Mouse (Mus musculus) CH12.LX (cell line): ENCODE measurements around the gene Ttyh2. TPM values are rescaled to one million over a fixed set of nuclear protein-coding genes. Genes with fewer than 3 reads are reported as not detected.
A peak's percentile ranks its signal among the peaks of the same experiment; 100 is the strongest.

Experiments
- DNase-seq: peaks from one replicate; pipeline ENCODE4 v3.0.0-alpha.2; 2013; ENCODE audit errors: extremely low read depth
- H3K27ac ChIP-seq: 2 replicates; pipeline ENCODE4 v1.5.1; 2012; ENCODE audit warnings: low read depth, mild to moderate bottlenecking, control low read depth, moderate library complexity; ENCODE audit not compliant: insufficient read depth
- H3K27me3 ChIP-seq: replicated peaks from 2 replicates; pipeline ENCODE3; 2012; ENCODE audit warnings: inconsistent platforms
- H3K36me3 ChIP-seq, 2 experiments: replicated peaks in 1 of 2; 2 replicates each; pipeline versions ENCODE3 to v1.6.1; 2012; ENCODE audit warnings: inconsistent platforms in 1 of 2, low read length in 1 of 2, mild to moderate bottlenecking in 1 of 2, mixed read lengths in 1 of 2, moderate library complexity in 1 of 2; ENCODE audit not compliant: control insufficient read depth in 1 of 2, insufficient read depth in 1 of 2
- H3K4me1 ChIP-seq, 2 experiments: 2 replicates each; pipeline ENCODE4 v1.6.1; 2012; ENCODE audit warnings: inconsistent platforms in 1 of 2, moderate library complexity in 1 of 2; ENCODE audit not compliant: insufficient read depth in 2 of 2, control insufficient read depth in 1 of 2
- H3K4me2 ChIP-seq: 2 replicates; pipeline ENCODE4 v1.6.1; 2012; ENCODE audit warnings: low read depth, mild to moderate bottlenecking, control low read depth; ENCODE audit not compliant: poor library complexity, insufficient read depth, severe bottlenecking
- H3K4me3 ChIP-seq, 3 experiments: fragments of 150-350 bp in 1 of 3; sonication (generic) in 1 of 3; replicated peaks in 1 of 3; 2 replicates each; pipeline versions ENCODE3 to v1.5.1; 2011 to 2012; ENCODE audit warnings: low read depth in 2 of 3, low read length in 2 of 3, mild to moderate bottlenecking in 2 of 3, moderate library complexity in 2 of 3, control low read depth in 1 of 3, improper control_type of control experiment in 1 of 3, inconsistent platforms in 1 of 3, mixed read lengths in 1 of 3; ENCODE audit not compliant: poor library complexity in 1 of 3
- H3K79me2 ChIP-seq: replicated peaks from 2 replicates; pipeline ENCODE4 v1.6.1; 2012; ENCODE audit warnings: mild to moderate bottlenecking, moderate library complexity; ENCODE audit not compliant: control insufficient read depth, poor library complexity, insufficient read depth, severe bottlenecking; ENCODE audit errors: extremely low read depth
- H3K9ac ChIP-seq: 2 replicates; pipeline ENCODE4 v1.6.1; 2012; ENCODE audit warnings: low read depth, mild to moderate bottlenecking, control low read depth, moderate library complexity; ENCODE audit not compliant: insufficient read depth
- H3K9me3 ChIP-seq: replicated peaks from 2 replicates; pipeline ENCODE3; 2012; ENCODE audit warnings: low read length, inconsistent platforms, mixed read lengths
- BHLHE40 ChIP-seq: IDR thresholded peaks from 2 replicates; pipeline ENCODE4 v1.6.1; 2011; ENCODE audit warnings: mild to moderate bottlenecking, low read depth, low read length, improper control_type of control experiment
- CHD2 ChIP-seq: IDR thresholded peaks from 2 replicates; pipeline ENCODE4 v1.6.1; 2011; ENCODE audit warnings: low read length, improper control_type of control experiment
- CTCF ChIP-seq, 2 experiments: IDR thresholded peaks in 1 of 2; conservative IDR thresholded peaks in 1 of 2; 2 replicates each; pipeline ENCODE4 v1.5.1; 2011 to 2012; ENCODE audit warnings: low read depth in 2 of 2, low read length in 2 of 2, improper control_type of control experiment in 1 of 2, inconsistent platforms in 1 of 2, mild to moderate bottlenecking in 1 of 2, moderate library complexity in 1 of 2
- E2F4 ChIP-seq: IDR thresholded peaks from 2 replicates; pipeline ENCODE4 v1.6.1; 2011; ENCODE audit warnings: low read depth, low read length, improper control_type of control experiment; ENCODE audit not compliant: insufficient replicate concordance
- ELF1 ChIP-seq: IDR thresholded peaks from 2 replicates; pipeline ENCODE4 v1.6.1; 2014; ENCODE audit warnings: low read depth, mild to moderate bottlenecking, inconsistent platforms, low read length, improper control_type of control experiment
- EP300 ChIP-seq: IDR thresholded peaks from 2 replicates; pipeline ENCODE4 v1.6.1; 2011; ENCODE audit warnings: low read length, improper control_type of control experiment
- ETS1 ChIP-seq: conservative IDR thresholded peaks from 2 replicates; pipeline ENCODE4 v1.6.1; 2012; ENCODE audit warnings: low read depth, mild to moderate bottlenecking, inconsistent platforms, low read length, improper control_type of control experiment, moderate library complexity
- GABPA ChIP-seq: IDR thresholded peaks from 2 replicates; pipeline ENCODE4 v1.6.1; 2012; ENCODE audit warnings: low read depth, low read length, improper control_type of control experiment, inconsistent platforms; ENCODE audit not compliant: insufficient replicate concordance
- IRF4 ChIP-seq: IDR thresholded peaks from 2 replicates; pipeline ENCODE4 v1.6.1; 2014; ENCODE audit warnings: low read depth, mild to moderate bottlenecking, inconsistent platforms, low read length, improper control_type of control experiment
- JUN ChIP-seq: IDR thresholded peaks from 2 replicates; pipeline ENCODE4 v1.6.1; 2011; ENCODE audit warnings: low read depth, mild to moderate bottlenecking, low read length, improper control_type of control experiment, moderate library complexity; ENCODE audit not compliant: insufficient read depth
- JUND ChIP-seq: conservative IDR thresholded peaks from 2 replicates; pipeline ENCODE4 v1.6.1; 2011; ENCODE audit warnings: low read depth, low read length, improper control_type of control experiment
- KAT2A ChIP-seq: IDR thresholded peaks from 2 replicates; pipeline ENCODE4 v1.6.1; 2012; ENCODE audit warnings: low read length, improper control_type of control experiment, inconsistent platforms; ENCODE audit not compliant: insufficient replicate concordance
- MAFK ChIP-seq: IDR thresholded peaks from 2 replicates; pipeline ENCODE4 v1.6.1; 2011; ENCODE audit warnings: low read length, improper control_type of control experiment; ENCODE audit not compliant: insufficient replicate concordance
- MAX ChIP-seq: IDR thresholded peaks from 2 replicates; pipeline ENCODE4 v1.6.1; 2011; ENCODE audit warnings: low read length, improper control_type of control experiment
- MAZ ChIP-seq: IDR thresholded peaks from 2 replicates; pipeline ENCODE4 v1.6.1; 2012; ENCODE audit warnings: low read depth, mild to moderate bottlenecking, inconsistent platforms, low read length, improper control_type of control experiment, moderate library complexity
- MEF2A ChIP-seq: IDR thresholded peaks from 2 replicates; pipeline ENCODE4 v1.6.1; 2014; ENCODE audit warnings: low read depth, mild to moderate bottlenecking, inconsistent platforms, low read length, improper control_type of control experiment, borderline replicate concordance
- MXI1 ChIP-seq: IDR thresholded peaks from 2 replicates; pipeline ENCODE4 v1.6.1; 2011; ENCODE audit warnings: mild to moderate bottlenecking, low read depth, low read length, improper control_type of control experiment
- MYC ChIP-seq: IDR thresholded peaks from 2 replicates; pipeline ENCODE4 v1.6.1; 2011; ENCODE audit warnings: low read depth, mild to moderate bottlenecking, improper control_type of control experiment, low read length
- NELFE ChIP-seq: IDR thresholded peaks from 2 replicates; pipeline ENCODE4 v1.6.1; 2011; ENCODE audit warnings: low read depth, low read length, improper control_type of control experiment
- POLR2AphosphoS2 ChIP-seq: IDR thresholded peaks from 2 replicates; pipeline ENCODE4 v1.6.1; 2011; ENCODE audit warnings: low read depth, low read length, improper control_type of control experiment
- RAD21 ChIP-seq: IDR thresholded peaks from 2 replicates; pipeline ENCODE4 v1.6.1; 2011; ENCODE audit warnings: low read depth, mild to moderate bottlenecking, low read length, improper control_type of control experiment, moderate library complexity
- RCOR1 ChIP-seq: conservative IDR thresholded peaks from 2 replicates; pipeline ENCODE4 v1.6.1; 2012; ENCODE audit warnings: low read depth, mild to moderate bottlenecking, inconsistent platforms, low read length, improper control_type of control experiment
- SIN3A ChIP-seq: IDR thresholded peaks from 2 replicates; pipeline ENCODE4 v1.6.1; 2012; ENCODE audit warnings: low read length, improper control_type of control experiment, inconsistent platforms
- SMC3 ChIP-seq: IDR thresholded peaks from 2 replicates; pipeline ENCODE4 v1.6.1; 2011; ENCODE audit warnings: low read depth, low read length, improper control_type of control experiment
- TCF12 ChIP-seq: IDR thresholded peaks from 2 replicates; pipeline ENCODE4 v1.6.1; 2014; ENCODE audit warnings: low read depth, mild to moderate bottlenecking, inconsistent platforms, low read length, improper control_type of control experiment
- UBTF ChIP-seq: IDR thresholded peaks from 2 replicates; pipeline ENCODE4 v1.6.1; 2012; ENCODE audit warnings: low read depth, mild to moderate bottlenecking, inconsistent platforms, low read length, improper control_type of control experiment, moderate library complexity
- ZKSCAN1 ChIP-seq: IDR thresholded peaks from 2 replicates; pipeline ENCODE4 v1.6.1; 2012; ENCODE audit warnings: low read depth, inconsistent platforms, low read length, improper control_type of control experiment, borderline replicate concordance
- ZMIZ1 ChIP-seq: IDR thresholded peaks from 2 replicates; pipeline ENCODE4 v1.6.1; 2012; ENCODE audit warnings: low read depth, mild to moderate bottlenecking, inconsistent platforms, low read length, improper control_type of control experiment
- ZNF384 ChIP-seq: IDR thresholded peaks from 2 replicates; pipeline ENCODE4 v1.6.1; 2012; ENCODE audit warnings: low read depth, low read length, improper control_type of control experiment, inconsistent platforms
- dilution Hi-C: fragments of 300-500 bp; cut with MboI; formaldehyde crosslinking; loops from 2 replicates; pipeline ENCODE4 v1.14.3; 2020; ENCODE audit warnings: low sequenced_read_pairs; ENCODE audit not compliant: extremely low pct_unique_long_range_greater_than_20kb, extremely low pct_ligation_motif_present
- in situ Hi-C: fragments of 300-500 bp; cut with MboI; formaldehyde crosslinking; loops from 3 replicates; pipeline ENCODE4 v1.14.3; 2019; ENCODE audit warnings: low sequenced_read_pairs, low pct_ligation_motif_present, low pct_unique_long_range_greater_than_20kb, mixed read lengths
- polyA plus RNA-seq: library from polyadenylated mRNA; unstranded; fragments of >175 nt; gene quantifications from 2 replicates; pipeline ENCODE4 v1.2.1, GENCODE M21; 2012; ENCODE audit warnings: low read depth; ENCODE audit not compliant: insufficient read length
- total RNA-seq, 2 experiments: library from RNA; depleted of rRNA; stranded (reverse); fragments of 300-350 nt in 1 of 2; fragments of >200 nt in 1 of 2; gene quantifications; 2 replicates each; pipeline ENCODE4 v1.2.3; 2012 to 2014

Gene Ttyh2
- total and polyA plus RNA-seq, 3 experiments = 0.82 to 2.4 (median 1.4) TPM

GRCm38 (mm10) chr11:114671147-114671546, 4.1 kb upstream of the Ttyh2 start:
- peaks cover 44 to 55% of the 10 kb centered on the region in 2 experiments for H3K36me3 ChIP-seq
- peaks cover 6% of the 10 kb centered on the region for H3K27me3 ChIP-seq
- H3K9me3 ChIP-seq = no peaks in the 10 kb centered on the region
- no peak for DNase-seq
- H3K9ac ChIP-seq = peak overlapping the region; percentile 91; the same call in 1 of the 2 replicates
- peaks cover 12 to 60% of the 10 kb centered on the region in 2 experiments for H3K4me1 ChIP-seq
- H3K79me2 ChIP-seq = peaks cover 32% of the 10 kb centered on the region
- peak overlapping the region in 2 of 3 experiments; percentile 76 to 78 for H3K4me3 ChIP-seq
- H3K27ac ChIP-seq = peak overlapping the region; percentile 10
- in situ Hi-C loops = loop anchor here (5.0 to 25.0 kb wide), 2 partner anchors 61 to 959 kb away; partner anchors contain the start of gene Cpsf4l
- TF ChIP-seq ZNF384 = no peak
- TF ChIP-seq JUND = no peak
- TF ChIP-seq ZMIZ1 = 0 out of 2 replicates have a peak, but pooled peaks have one; percentile 37
- no peak overlapping the region for H3K4me2 ChIP-seq
- dilution Hi-C loops = no loop called here

- peak; percentile 72 for DNase-seq
- in situ Hi-C loops (loop anchor here (5.0 to 25.0 kb wide), 2 partner anchors 59 to 961 kb away; partner anchors contain the start of gene Cpsf4l), dilution Hi-C loops (no loop called here)
- peaks cover 44 to 55% of the 10 kb centered on the region in 2 experiments for H3K36me3 ChIP-seq
- no peak overlapping the region for H3K4me2 ChIP-seq
- H3K9ac ChIP-seq = no peak overlapping the region
- H3K27ac ChIP-seq = peak overlapping the region; percentile 36
- no peaks in the 10 kb centered on the region for H3K9me3 ChIP-seq
- H3K4me3 ChIP-seq = no peak overlapping the region
- peaks cover 32% of the 10 kb centered on the region for H3K79me2 ChIP-seq
- H3K4me1 ChIP-seq = peaks cover 12 to 61% of the 10 kb centered on the region in 2 experiments
- H3K27me3 ChIP-seq = no peaks in the 10 kb centered on the region
- TF ChIP-seq SIN3A (peak; percentile 68), MYC (peak; percentile 58; the same call in 1 of the 2 replicates), MAX (peak; percentile 33; the same call in 1 of the 2 replicates), CTCF (conservative IDR thresholded peaks at IDR 0.05 in 1 of 2, IDR thresholded peaks at IDR 0.05 in 1 of 2; ENCODE audit: low read depth in 2 of 2, low read length in 2 of 2) (peak; percentile 75 to 76; a peak in 3 of 4 replicates), BHLHE40 (no peak), MEF2A (peak; percentile 41; the same call in 1 of the 2 replicates), POLR2AphosphoS2 (peak; percentile 98), ETS1 (no peak), SMC3 (peak; percentile 33), MXI1 (no peak), NELFE (peak; percentile 38; the same call in 1 of the 2 replicates), ZKSCAN1 (no peak), JUND (no peak), RCOR1 (no peak), MAFK (no peak), RAD21 (peak; percentile 18), IRF4 (no peak), CHD2 (peak; percentile 67), ELF1 (no peak), UBTF (no peak), MAZ (no peak), JUN (no peak), E2F4 (no peak), TCF12 (no peak), ZNF384 (no peak), KAT2A (no peak), EP300 (no peak), GABPA (no peak)
These were observed 2.2 kb upstream of the Ttyh2 start for GRCm38 (mm10) chr11:114672794-114673718.
